Mouse (Mus musculus): ENCODE data around the gene Pofut2. TPM values are rescaled to one million over a fixed set of nuclear protein-coding genes. Genes with fewer than 3 reads are reported as not detected.

The Pofut2 gene
- total RNA-seq (2021): 10 to 100 TPM; 30.3 to 30.9 TPM
- long read RNA-seq, transcript Pofut2-201 (9 exons, 2,290 nt): major isoform, 29 of 36 reads
- long read RNA-seq, partial matches to known transcripts: 5 of 36 reads
- long read RNA-seq, other reads (novel, unspliced or antisense): 2 of 36 reads

DNA sequence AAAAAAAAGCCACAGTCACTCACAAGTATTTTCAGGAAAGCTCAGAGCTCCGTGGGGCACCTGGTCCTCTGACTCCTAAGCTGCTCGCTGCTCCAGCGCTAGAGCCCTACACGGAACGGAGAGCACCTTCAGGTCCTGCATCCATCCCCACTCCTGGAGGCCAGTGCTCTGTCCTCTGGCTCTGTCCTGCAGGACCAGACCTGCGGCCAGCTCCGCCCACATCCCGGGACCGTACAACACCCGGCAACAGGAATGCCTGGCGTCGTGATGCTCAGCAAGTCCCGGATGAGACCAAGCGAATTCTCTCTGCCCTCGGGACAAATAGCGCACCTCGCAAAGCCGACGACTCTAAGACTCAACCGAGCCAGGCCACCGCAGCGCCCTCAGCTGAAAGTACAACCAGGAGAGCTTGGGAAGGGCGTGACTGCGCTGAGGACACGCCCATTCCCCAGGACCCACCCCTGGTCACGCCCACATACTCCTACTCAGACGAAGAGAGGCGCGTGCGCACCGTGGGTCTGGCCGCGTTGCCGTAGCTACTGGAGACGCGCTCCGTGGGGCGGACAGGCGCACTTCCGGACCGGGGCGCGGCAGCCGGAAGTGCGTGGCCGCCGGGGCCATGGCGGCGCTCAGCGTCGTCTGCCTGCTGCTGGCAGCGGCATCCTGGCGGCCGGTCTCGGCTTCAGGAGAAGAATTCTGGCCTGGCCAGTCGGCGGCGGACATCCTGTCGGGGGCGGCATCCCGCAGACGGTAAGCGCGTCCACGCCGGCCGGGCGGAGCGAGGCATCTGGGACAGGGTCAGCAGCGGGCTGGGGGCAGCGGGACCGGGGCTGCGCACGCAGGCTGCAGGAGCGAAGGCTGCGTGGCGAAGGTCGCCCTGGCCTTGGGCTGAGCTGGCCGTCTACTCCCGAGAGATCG lies at the start of gene Pofut2:
Gene Pofut2, plus strand, starts transcription at position 515 of the 918 bp plus-strand sequence.
- DNase-seq (ENCODE audit: low spot score in 2 of 2): peak; percentile 92 to 95

DNA sequence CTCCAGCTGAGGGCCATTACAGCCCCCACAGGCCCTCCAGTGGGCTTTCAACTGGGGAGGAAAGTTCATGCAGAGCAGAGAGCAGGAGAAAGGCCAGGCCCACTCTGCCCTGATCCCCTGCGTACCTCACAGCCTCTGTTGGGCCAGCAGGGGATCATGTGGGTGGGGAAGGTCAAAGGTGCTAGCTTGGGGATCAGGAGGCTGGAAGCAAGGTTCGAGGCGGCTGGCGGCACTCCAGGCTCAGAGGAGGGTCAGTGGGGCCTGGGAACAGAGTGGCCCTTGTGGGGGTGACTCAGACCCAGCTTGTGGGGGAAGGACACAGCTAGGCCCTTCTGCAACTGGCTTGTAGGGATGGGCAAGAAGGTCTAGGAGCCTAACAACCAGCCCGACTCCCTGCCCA lies 49.8 kb upstream of the Pofut2 start:
- DNase-seq (ENCODE audit: low spot score in 2 of 2): no peak

DNA sequence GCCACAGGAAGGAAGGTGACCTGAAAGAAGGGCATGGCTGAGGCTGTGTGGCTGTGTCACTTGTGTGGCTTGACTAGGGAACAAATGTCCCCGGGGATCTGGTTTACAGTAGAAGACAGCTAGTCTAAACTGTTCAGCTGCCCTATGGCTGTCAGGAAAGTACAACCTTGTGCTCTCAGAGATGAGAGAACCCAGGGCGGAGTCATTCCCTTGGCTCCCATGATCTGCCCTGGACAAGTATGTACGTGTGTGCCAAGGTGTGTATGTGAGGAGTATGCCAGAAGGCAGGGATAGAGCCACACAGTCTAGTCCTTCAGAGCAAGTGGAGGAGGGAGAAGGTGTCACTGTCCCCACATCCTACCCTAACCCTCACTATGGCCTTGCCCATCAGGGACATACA lies 48.4 kb upstream of the Pofut2 start:
- DNase-seq (ENCODE audit: low spot score in 2 of 2): no peak

- DNase-seq (ENCODE audit: low spot score in 2 of 2): peak in 1 of 2 experiments; percentile 15
Observed at GRCm38 (mm10) chr10:77211116-77211570, 47.9 kb upstream of the Pofut2 start.

DNA sequence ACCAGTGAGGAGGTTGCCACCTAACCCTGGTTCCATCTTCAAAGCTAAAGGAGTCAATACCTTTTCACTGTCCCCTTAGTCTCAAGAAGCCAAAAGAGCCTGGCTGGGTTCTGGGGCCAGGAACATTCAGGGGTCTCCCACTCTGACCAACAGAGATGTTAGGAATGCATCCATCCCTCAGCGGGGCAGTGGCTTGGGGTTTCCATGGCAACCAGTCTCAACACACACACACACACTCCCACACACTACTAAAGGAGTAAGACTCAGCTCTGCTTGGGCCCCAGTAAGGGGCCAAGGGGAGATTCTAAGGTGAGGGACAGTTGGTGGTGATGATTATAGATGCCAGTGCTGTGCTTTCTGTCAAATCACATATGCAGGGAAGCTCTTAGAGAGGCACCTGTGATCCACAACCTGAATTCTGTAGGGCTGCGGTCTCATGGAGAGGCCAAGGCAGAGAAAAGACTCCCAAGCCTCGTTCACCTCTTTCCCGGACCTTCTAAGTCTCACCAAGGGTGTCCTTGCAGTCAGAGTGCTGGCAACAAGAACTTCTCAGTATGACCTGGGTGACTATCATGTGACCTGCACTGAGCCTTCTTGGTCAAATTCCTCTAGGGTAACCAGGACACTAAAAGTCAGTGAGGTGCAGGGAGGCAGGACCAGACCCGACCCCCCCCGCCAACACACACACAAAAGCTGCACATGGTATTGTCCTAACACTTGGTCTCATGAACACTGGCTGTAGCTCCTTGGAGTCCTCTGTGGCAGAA lies 46.5 kb upstream of the Pofut2 start:
- DNase-seq (ENCODE audit: low spot score in 2 of 2): no peak

DNA sequence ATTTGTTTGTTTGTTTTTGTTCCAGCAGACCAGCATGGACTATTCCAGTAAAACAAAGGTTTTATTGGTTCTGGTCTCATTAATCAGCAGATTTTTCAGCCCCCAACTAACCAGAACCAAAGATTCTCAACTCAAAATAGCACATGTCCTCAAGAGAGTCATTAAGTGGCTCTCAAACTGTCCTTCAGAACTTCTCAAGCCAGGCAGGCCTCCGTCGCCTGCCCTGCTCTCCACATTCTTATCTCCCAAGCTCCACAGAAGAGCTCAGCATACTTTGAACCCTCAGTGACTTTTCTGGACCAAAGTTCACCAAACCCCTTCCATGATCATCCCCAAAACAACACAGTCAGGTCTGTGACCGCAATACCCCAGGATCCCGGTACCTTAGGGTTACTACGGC lies 45.5 kb upstream of the Pofut2 start:
- no peak for DNase-seq (ENCODE audit: low spot score in 2 of 2)

GRCm38 (mm10) chr10:77214586-77214985 lies 44.4 kb upstream of the Pofut2 start:
- no peak for DNase-seq (ENCODE audit: low spot score in 2 of 2)

GRCm38 (mm10) chr10:77215641-77216040 lies 43.4 kb upstream of the Pofut2 start:
- DNase-seq (ENCODE audit: low spot score in 2 of 2): no peak

DNA sequence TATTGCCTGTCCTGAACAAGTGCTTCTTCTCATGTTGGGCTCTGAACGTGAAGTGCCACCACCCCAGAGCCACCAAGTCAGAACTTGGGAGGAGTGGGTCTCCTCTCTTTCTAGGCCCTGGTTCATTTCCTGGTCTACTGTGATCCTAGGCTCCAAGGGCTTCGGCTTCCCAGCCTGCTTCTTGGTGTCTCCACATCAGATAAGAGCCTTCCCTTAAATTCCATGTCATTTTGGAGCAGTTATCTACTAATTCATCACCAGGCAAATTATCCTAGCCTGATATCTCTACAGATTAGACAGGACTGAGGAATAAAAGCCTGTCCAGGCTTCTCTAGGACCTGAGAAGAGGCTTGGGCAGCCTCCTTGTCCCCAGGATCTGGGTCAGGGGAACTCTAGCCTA lies 42.7 kb upstream of the Pofut2 start:
- DNase-seq (ENCODE audit: low spot score in 2 of 2): no peak

DNA sequence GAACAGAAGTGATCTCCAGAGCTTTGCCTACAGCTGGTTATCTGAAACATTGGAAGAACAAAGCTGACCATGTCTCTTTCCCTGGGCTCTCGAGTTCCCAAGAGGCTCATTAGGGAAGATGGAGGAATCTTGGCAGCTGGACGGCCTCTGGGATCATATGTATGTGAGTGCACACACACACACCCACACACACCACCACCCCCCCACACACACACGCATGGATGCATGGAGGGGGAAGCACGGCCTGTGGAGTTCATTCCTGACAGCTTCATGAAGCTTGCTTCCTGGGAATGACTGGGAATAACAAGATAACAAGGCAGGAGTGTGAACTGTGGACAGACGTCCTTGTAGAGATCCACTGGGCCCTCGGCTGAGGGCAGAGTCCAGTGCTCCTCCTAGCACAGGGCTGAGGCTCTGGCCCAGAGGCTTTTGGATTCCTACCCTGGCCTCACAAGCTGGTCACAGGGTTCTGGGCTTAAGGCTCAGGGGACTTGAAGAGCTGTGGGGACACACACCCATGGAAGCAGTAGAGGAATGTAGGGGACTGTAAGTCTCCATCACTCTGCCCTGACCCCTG lies 41.8 kb upstream of the Pofut2 start:
- no peak for DNase-seq (ENCODE audit: low spot score in 2 of 2)

- DNase-seq (ENCODE audit: low spot score in 2 of 2): no peak
Observed at GRCm38 (mm10) chr10:77218059-77218458, 41.0 kb upstream of the Pofut2 start.

DNA sequence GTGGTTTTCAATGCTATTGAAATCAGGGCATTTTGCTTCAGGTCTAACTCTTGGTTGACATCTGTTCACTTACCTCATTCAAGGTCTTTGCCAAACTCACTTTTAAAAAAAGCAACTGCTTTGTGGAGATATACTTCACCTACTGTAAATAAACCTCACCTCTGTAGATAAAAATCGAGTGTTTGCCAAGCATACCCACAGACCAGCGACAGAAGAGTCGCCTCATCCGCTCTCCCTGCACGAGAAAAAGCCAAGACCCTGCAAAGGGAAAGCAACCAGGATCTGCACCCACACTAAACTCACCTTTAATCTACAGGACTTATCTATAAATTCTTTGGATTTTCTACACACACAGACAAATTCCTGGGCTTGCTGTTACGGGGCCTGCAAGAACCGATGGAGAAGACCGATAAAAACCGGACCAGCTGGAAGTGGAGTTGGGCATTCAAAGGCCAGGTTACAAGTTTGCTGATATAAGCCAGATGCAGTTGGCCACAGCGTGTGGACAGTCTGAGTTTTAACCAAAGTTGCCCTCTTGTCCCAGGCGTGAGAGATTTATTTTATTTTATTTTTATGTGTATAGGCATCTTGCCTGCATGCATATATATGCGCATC lies 39.5 kb upstream of the Pofut2 start:
- DNase-seq (ENCODE audit: low spot score in 2 of 2): no peak

GRCm38 (mm10) chr10:77221108-77221507 lies 37.9 kb upstream of the Pofut2 start:
- DNase-seq (ENCODE audit: low spot score in 2 of 2): no peak

GRCm38 (mm10) chr10:77222963-77223552 lies 36.0 kb upstream of the Pofut2 start:
- DNase-seq (ENCODE audit: low spot score in 2 of 2): no peak

- no peak for DNase-seq (ENCODE audit: low spot score in 2 of 2)
Observed at GRCm38 (mm10) chr10:77224390-77224789, 34.6 kb upstream of the Pofut2 start.

GRCm38 (mm10) chr10:77225414-77225813 lies 33.6 kb upstream of the Pofut2 start:
- DNase-seq (ENCODE audit: low spot score in 2 of 2): peak in 1 of 2 experiments; percentile 52

DNA sequence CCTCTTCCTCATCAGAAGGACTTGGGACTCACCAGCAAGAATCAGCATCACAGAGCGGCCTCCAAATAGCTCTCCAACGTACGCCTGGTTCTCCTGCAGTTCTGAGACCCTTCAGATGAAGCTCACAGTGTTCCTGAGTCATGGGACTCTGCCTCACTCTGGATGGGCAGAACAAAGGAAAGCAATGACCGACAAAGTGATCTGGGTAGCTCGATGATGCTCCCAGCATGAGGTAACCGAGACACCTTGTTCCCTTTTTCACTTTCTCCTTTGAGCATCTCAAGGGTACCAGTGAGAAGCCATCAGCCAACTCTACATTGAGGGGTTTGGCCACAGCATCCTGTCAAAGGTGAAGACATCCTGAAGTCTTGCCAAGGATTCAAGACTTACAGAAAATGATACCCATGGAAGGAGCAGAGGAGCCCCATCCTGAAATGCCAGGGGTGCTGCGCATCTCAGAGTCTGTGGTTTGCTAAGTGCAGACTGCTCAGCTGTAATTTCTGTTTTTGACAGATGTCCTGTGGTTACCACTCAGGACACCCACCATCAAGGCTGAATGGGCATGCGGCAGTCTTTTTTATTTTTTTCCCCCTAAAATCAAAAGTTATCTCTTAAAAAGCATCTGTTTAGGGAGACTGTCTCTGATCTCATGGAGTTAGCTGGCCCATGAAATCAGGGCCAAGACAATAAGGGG lies 32.9 kb upstream of the Pofut2 start:
- no peak for DNase-seq (ENCODE audit: low spot score in 2 of 2)

GRCm38 (mm10) chr10:77226691-77227367 lies 32.2 kb upstream of the Pofut2 start:
- DNase-seq (ENCODE audit: low spot score in 2 of 2): no peak

DNA sequence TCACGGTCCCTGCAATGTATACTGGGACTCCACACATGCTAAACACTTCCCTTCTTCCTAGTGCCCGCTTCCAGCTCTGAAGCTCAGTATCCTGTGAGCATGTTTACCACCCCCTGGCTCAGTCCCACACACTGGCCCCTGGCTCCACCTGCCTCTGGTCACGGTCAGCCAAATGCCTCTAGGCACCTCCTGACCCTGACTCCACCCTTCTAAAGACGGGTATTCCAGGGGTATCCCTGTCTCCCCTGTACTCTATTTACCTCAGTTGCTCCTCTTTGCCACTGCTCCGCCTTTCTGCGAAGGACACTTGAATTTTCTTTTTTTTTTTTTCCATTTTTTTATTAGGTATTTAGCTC lies 31.7 kb upstream of the Pofut2 start:
- no peak for DNase-seq (ENCODE audit: low spot score in 2 of 2)

All from layer of hippocampus, adult 18-20 months (tissue).